Mouse (Mus musculus) naive thymus-derived CD4-positive, alpha-beta T cell, adult 2 months (primary cell): ENCODE data around the gene Spata31d1b.
A peak's percentile ranks its signal among the peaks of the same experiment; 100 is the strongest.
"Not testable (repeated sequence)": the region's sequence is repeated elsewhere in the genome, so short reads cannot be mapped to it uniquely, and the experiment has no call there.

Experiments
- DNase-seq: peaks from one replicate; pipeline ENCODE4 v3.0.0-alpha.2; 2011; ENCODE audit warnings: low read depth

Spata31d1b gene

DNA sequence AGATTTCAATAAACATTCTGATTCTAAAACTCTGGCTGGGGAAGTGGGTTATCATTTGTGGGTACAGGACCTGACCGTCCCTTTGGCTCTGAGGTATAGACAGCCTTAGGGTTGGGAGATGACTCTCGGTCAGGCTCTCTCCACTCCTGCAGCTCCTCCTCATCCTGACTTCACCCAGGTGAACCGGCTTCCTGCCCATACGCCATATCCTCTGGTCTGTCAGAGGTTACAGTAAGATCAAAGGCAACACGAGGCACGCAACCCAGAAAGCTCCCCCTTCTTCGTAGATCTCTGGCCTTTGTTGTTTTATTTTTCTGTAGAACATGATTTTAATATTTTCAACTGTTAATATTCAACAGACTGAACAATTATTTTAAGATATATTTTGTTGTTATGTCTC, 16.3 kb upstream of the Spata31d1b start:
- DNase-seq = peak; percentile 71

DNA sequence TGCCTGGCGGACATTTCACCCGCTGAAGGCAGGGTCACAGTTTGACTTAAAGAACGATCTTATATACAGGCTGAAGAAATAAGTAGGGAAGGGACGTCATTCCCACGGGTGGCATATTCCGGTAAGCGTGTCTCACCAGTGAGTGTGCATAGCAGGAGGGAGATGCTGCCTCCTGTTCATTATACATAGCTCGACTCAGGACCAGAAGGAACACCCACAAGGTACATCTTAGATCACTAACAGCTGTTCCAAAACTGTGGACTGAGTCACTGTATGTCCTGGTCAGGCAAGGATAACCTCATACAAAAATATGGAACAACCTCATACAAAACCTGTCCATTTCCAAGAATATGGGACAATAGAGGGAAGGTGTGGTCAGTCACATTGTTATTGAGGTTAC, 13.0 kb upstream of the Spata31d1b start:
- DNase-seq = no peak

GRCm38 (mm10) chr13:59700137-59700536, 11.9 kb upstream of the Spata31d1b start:
- DNase-seq = not testable (repeated sequence)

- no peak for DNase-seq
These were observed 8.6 kb upstream of the Spata31d1b start for GRCm38 (mm10) chr13:59703514-59703913.

DNA sequence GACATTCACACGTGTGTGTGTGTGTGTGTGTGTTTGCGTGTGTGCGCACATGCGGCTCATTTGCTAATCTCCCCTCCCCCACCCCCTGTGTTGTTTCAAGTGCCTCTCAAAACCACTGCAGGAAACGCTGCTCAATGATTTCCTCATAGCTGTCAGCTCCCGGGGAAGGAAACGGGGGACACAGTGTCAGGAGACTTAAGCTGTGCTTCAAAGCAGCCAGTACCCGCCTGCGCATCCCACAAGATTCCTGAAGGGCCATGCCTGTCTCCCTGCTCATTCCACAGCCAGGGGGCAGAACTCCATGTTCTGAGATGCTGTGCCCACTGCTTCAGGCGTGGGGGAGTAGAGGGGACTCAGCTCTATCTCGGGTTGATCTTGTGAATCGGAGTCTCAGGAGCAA, 7.5 kb upstream of the Spata31d1b start:
- DNase-seq = peak; percentile 84

DNA sequence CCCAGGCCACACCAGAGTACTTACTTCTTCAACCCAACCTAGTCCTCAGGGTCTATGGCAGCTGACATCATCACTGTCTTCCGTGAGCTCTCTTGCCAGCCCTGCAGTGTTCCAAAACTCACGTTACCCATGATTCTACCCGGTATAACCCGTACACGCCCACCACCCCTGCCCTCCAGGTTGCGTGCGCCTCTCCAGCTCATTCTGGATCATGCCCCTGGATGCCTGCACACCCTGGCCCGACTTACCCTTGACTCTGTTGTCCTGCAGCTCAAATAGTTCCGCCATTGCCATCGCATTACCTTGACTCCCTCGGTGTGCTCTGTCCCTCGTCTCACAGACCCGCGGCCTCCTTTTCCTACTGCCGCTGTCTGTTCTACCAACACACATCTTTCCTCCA, 1.9 kb upstream of the Spata31d1b start, which contains the start of gene Spata31d1a:
TSS of gene Spata31d1a (minus strand) at position 101 of the 400 bp plus-strand sequence.
- no peak for DNase-seq

DNA sequence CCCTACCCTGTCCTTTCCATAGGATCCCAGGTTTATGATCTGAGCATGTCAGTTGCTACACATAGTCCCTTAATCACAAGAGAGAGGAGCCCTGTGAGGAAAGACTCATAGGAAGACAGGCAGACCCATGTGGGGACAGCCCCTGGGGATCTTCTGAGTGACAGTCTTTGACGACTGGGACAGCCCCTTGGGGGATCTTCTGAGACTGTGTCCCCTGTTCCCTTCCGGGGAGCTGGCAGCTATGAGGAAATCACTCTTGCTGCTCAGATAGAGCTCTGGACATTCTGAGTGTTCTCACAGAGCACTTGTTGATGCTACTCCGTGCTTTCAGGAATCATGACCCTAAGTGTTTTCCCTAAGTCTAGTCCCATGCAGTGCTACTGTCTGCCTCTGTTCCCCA, 1.6 kb downstream of the Spata31d1b start:
- peak; percentile 34 for DNase-seq

DNA sequence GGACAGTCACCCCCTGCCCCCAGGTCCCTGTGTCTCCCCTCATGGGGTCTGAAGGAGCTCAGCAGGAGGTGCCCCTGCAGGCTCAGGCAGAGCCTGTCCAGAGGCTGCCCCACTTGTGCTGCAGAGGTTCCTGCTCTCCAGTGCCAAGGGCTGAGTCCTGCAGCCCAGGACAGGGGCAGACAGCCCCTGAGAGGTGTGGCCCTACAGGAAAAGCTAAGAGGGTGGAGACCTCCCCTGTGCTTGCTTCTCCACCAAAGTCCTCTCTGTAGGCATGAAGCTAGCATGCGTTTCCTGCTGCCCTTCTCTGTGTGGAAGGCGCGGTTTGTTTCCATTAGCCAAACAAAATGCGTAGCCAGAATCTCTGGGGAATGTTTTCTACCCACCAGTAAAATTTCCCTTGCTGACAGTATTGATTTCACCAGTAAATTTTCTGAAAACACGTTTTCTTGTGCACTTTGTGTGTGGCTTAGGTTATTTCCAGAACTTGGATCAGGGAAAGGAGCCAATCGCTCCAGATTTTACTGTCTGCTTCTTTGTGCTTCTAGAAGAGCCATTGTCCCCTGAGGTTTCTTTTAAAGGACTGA, 6.9 kb downstream of the Spata31d1b start:
- DNase-seq = peak; percentile 49

DNA sequence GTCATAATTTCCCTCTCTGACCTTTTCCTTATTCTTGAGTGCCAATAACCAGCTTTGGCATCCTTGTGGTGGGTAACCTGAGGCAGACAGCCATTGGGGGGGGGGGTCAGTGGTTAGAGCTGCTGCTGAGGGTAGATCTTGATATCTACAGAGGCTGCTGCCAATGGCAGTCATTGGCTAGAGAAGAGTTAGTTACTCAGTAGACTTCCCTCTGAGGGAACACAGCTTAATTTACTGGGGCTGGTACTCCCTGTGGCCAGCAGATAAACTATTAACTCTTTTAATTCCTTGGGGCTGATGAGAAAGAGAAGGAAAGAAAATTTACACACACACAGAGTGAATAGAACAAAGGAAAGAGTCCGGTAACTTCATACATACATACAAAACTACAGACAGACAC, 7.4 kb downstream of the Spata31d1b start:
- DNase-seq = no peak

DNA sequence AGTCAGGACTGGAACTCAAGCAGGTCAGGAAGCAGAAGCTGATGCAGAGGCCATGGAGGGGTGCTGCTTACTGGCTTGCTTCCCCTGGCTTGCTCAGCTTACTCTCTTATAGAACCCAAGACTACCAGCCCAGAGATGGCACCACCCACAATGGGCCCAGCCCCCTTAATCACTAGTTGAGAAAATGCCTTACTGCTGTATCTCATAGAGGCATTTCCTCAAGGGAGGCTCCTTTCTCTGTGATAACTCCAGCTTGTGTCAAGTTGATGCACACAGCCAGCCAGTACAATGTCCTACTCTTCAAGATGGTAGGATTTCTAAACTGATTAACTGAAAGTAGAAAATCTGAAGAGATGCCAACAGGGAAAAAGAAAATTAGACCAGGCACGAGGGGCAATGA, 10.0 kb downstream of the Spata31d1b start:
- not testable (repeated sequence) for DNase-seq

- DNase-seq = no peak
These were observed 14.2 kb downstream of the Spata31d1b start for GRCm38 (mm10) chr13:59726139-59726867.

DNA sequence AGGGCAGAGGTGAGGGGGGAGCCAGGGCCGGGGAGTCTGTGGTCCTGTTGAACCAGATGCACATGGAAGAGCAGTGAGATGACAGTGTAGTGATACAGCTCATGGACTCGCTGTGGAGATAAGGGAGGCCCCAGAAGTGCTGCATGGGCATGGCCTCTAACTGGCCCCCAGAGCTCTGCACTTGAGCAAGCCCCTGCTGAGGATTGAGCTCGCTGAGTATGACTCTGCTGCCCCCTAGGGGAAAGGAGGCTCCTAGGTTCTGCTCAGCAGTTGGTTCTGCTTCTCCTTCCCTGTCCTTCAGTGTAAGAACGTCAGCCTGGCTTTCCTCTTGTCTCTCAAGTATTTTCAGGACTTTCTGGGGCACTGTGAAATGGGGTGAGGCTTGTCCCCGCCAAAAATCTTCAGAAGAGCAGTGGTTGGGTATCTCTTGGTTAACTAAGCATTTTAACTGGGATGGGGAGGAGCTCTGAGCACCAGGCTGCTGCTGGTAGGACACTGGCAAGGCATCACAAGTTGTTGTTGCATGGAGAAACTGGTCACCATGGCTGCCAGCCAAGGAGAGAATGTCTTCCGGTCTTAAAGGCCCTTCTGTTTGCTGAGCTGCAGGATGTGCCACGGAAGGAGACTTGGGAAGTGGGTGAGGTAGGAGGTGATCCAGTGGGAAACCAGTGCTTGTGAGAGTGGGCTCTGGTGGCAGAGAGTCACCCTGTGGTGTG, 16.5 kb downstream of the Spata31d1b start:
- peak; percentile 89 for DNase-seq

DNA sequence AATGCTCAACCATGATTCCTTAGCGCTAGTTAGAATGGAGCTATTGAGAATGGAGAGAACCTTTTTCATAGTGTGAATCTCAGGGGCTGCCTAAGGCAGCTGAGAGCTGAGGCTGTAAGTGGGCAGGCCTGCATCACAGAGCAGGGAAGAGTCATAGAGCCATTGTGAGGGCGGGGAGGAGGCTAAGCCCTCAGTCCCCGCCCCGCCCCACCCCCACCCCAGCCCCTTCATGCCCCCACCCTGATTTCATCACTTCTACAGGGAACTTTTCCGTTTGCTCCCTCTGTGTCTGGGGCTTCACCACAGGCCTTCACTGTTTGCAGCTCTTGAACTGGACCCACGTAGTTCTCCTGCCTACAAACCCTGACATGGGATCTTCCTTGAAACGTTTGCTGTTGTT, 19.6 kb downstream of the Spata31d1b start, which contains the start of gene Spata31d1d:
TSS of gene Spata31d1d (minus strand) at position 101 of the 400 bp plus-strand sequence.
- DNase-seq = no peak

GRCm38 (mm10) chr13:59733936-59734335, 21.9 kb downstream of the Spata31d1b start:
- no peak for DNase-seq

DNA sequence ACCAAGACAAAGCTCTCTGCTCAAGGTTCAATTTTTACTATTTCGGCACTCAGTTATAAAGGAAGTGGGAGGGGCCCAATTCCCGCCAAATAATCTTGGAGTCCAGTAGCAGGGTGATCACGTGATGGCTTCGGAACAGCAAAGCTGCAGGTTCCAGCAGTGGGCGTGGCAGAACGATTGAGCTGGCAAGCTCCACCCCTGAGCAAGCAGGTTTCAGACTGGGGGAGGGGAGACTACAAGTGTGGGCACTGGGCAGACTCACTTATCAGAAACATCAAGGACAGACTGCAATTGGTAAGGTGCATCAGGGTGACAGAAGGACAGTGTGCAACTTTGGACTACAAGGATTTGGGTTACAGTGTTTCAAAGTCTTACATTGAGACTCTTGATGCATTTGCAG, 22.3 kb downstream of the Spata31d1b start:
- DNase-seq = not testable (repeated sequence)

- DNase-seq = no peak
These were observed 23.1 kb downstream of the Spata31d1b start for GRCm38 (mm10) chr13:59735190-59735589.

- DNase-seq = no peak
These were observed 26.4 kb downstream of the Spata31d1b start for GRCm38 (mm10) chr13:59738455-59738854.

- no peak for DNase-seq
These were observed 27.3 kb downstream of the Spata31d1b start for GRCm38 (mm10) chr13:59739397-59739796.

DNA sequence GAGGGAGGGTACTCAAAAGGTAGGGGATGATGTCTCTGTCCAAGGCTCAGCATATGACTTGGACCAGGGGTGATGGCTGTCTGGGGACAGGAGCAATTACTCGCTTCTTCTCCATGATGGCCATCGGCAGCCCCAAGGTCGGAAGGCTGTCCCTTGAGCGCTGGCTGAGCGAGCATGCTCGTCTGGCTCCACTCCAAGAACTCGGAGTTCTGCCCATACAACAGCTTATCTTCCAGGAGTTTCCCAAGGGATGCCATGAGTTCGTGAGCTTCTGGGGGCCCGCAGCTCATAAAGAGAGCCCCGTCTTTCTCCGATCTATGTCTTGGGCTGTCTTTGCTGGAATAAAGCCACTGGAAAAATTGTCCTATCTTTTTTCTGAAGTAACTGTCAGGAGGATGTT, 29.0 kb downstream of the Spata31d1b start:
- DNase-seq = no peak

GRCm38 (mm10) chr13:59741697-59742096, 29.6 kb downstream of the Spata31d1b start:
- peak; percentile 46 for DNase-seq

DNA sequence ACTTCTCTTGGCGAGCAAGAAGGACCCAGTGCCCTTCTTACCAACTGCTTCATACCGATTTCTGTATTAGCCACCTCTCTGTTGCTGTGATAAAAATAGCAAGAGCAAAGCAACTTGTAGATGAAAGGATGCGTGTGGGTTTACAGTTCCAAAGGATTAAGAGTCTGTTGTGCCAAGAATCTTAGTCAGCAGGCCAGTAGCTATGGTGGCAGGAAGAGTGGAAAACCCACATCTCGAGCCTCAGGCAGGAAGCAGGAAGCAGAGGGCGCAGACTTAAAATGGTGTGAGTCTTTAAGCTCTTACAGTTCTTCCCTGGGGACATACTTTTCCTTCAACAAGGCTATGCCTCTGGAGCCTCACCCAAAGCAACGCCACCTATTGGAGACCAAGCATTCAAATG, 33.4 kb downstream of the Spata31d1b start:
- no peak for DNase-seq

DNA sequence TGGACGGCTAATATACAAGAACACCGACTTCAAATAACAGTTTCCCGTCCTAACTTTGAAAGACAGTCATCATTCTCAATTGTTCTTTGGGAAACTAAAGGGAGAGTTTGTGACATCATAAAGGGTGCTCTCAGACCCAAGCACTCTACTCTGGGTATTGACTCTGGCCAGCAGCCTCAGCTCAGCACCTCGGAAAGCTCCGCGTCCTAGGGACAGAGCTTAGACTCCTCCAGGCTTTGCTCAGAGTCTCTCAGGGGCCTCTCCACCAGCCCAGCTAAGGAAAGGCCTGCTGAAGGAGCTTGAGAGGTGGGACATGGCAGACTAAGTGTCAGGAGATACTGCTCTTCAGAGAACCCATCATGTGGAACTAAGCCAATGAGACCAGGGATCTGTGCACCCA, 34.1 kb downstream of the Spata31d1b start:
- no peak for DNase-seq

DNA sequence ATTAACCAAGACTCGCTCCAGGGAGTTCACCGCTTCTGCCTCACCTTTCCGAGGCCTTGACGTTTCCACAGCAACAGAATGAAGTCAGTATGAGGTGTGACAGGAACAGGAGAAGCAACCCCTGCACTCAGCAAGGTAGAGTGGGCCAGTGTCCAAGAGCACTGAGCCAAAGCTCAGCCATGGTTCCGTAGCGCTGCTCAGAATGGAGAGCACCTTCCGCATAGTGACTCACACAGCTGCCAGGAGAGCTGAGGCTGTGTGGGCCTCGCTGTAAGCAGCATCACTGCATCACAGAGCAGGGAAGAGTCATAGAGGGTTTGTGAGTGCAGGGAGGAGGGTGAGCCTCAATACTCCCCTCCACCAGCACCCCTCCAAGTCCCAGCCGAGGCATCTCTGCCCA, 34.6 kb downstream of the Spata31d1b start, which contains the start of gene 1700014D04Rik:
TSS of gene 1700014D04Rik (minus strand) at position 42 of the 400 bp plus-strand sequence.
- no peak for DNase-seq
